Mouse (Mus musculus) liver, embryonic 14.5 days (tissue): ENCODE data around the gene Ncs1. TPM values are rescaled to one million over a fixed set of nuclear protein-coding genes. Genes with fewer than 3 reads are reported as not detected.

Source experiments
- ATAC-seq: fragments of 200-750 bp; cut with Nextera tagmentation; 2 replicates; pipeline ENCODE4 v1.8.0; 2017; ENCODE audit warnings: moderate number of reproducible peaks, mild to moderate bottlenecking, moderate library complexity; ENCODE audit not compliant: insufficient read depth
- DNase-seq, 3 experiments: peaks; one replicate each; pipeline ENCODE4 v3.0.0-alpha.2; 2012 to 2013; ENCODE audit warnings: low read depth in 3 of 3, low spot score in 3 of 3
- H3K27ac ChIP-seq: fragments of 300-500 bp; sonication (generic); 2 replicates; pipeline ENCODE4 v1.5.1; 2014; ENCODE audit warnings: moderate library complexity, mild to moderate bottlenecking, control low read depth, inconsistent platforms
- H3K27me3 ChIP-seq: fragments of 300-500 bp; sonication (generic); 2 replicates; pipeline ENCODE4 v1.6.1; 2014; ENCODE audit warnings: mild to moderate bottlenecking, low read length, moderate library complexity; ENCODE audit not compliant: control insufficient read depth, insufficient read depth
- H3K36me3 ChIP-seq: fragments of 300-500 bp; sonication (generic); replicated peaks from 2 replicates; pipeline ENCODE4 v1.6.1; 2014; ENCODE audit warnings: low read depth; ENCODE audit not compliant: control insufficient read depth, insufficient read depth
- H3K4me1 ChIP-seq, 2 experiments: fragments of 200-500 bp in 1 of 2; fragments of 300-500 bp in 1 of 2; sonication (generic) in 1 of 2; replicated peaks; 2 replicates each; pipeline ENCODE4 v1.6.1; 2012 to 2014; ENCODE audit warnings: antibody characterized with exemption in 1 of 2, inconsistent platforms in 1 of 2, low read length in 1 of 2; ENCODE audit not compliant: control insufficient read depth in 2 of 2, insufficient read depth in 2 of 2
- H3K4me2 ChIP-seq: fragments of 300-500 bp; sonication (generic); 2 replicates; pipeline ENCODE4 v1.6.1; 2014; ENCODE audit warnings: low read depth, mild to moderate bottlenecking, control low read depth, moderate library complexity
- H3K4me3 ChIP-seq, 2 experiments: fragments of 200-500 bp in 1 of 2; fragments of 300-500 bp in 1 of 2; sonication (generic) in 1 of 2; 2 replicates each; pipeline ENCODE4 v1.5.1; 2012 to 2014; ENCODE audit warnings: low read depth in 2 of 2, low read length in 2 of 2, mild to moderate bottlenecking in 2 of 2, control low read depth in 1 of 2, inconsistent platforms in 1 of 2, moderate library complexity in 1 of 2; ENCODE audit not compliant: insufficient read depth in 1 of 2
- H3K9ac ChIP-seq: fragments of 300-500 bp; sonication (generic); replicated peaks from 2 replicates; pipeline ENCODE4 v1.6.1; 2014; ENCODE audit warnings: mild to moderate bottlenecking, control low read depth, moderate library complexity
- H3K9me3 ChIP-seq: fragments of 300-500 bp; sonication (generic); 2 replicates; pipeline ENCODE4 v1.6.1; 2016; ENCODE audit warnings: low read length, mixed read lengths; ENCODE audit not compliant: control insufficient read depth
- CTCF ChIP-seq: IDR thresholded peaks from 2 replicates; pipeline ENCODE4 v1.5.1; 2016; ENCODE audit warnings: antibody characterized with exemption, low read depth, control low read depth
- EP300 ChIP-seq: IDR thresholded peaks from 2 replicates; pipeline ENCODE4 v1.6.1; 2016; ENCODE audit warnings: antibody characterized with exemption, low read depth
- WGBS: fragments of 180-500 bp; shearing (Covaris S2); extraction: QIAGEN DNeasy Blood & Tissue Kit; methylation state at CpG from one replicate; pipeline ENCODE4 v1.1.7; 2014; ENCODE audit not compliant: insufficient replicate concordance; 5-methylcytosine and 5-hydroxymethylcytosine counted together
- polyA plus RNA-seq, 2 experiments: library from polyadenylated mRNA; depleted of rRNA in 1 of 2; stranded (reverse) in 1 of 2; unstranded in 1 of 2; fragments of >200 nt; fragmentation: Nextera tagmentation in 1 of 2; extraction: Ambion mirVana in 1 of 2; gene quantifications; 2 replicates each; pipeline versions ENCODE4 v1.2.1 to v1.2.3; 2012 to 2014

The Ncs1 gene
- polyA plus RNA-seq, 2 experiments: 0.42 to 1.4 TPM

- H3K4me2 ChIP-seq: peak overlapping the region; percentile 52
Measured at GRCm38 (mm10) chr2:31239833-31240232, 5.8 kb upstream of the Ncs1 start.

GRCm38 (mm10) chr2:31241639-31242038 lies 4.0 kb upstream of the Ncs1 start:
- H3K27me3 ChIP-seq: peaks cover 30% of the 10 kb centered on the region
- H3K9me3 ChIP-seq: no peaks in the 10 kb centered on the region
- H3K4me2 ChIP-seq: no peak overlapping the region
- H3K4me3 ChIP-seq: no peak overlapping the region
- 12% methylated on average over 7 of the region's 7 CpGs for WGBS
- H3K9ac ChIP-seq: no peak overlapping the region
- DNase-seq: no peak
- H3K27ac ChIP-seq: no peak overlapping the region
- H3K4me1 ChIP-seq: no peaks in the 10 kb centered on the region
- no peaks in the 10 kb centered on the region for H3K36me3 ChIP-seq
- no peak for ATAC-seq
- no peak for TF ChIP-seq CTCF
- TF ChIP-seq EP300: no peak

More at GRCm38 (mm10) chr2:31239833-31240232, 5.8 kb upstream of the Ncs1 start:
- no peak overlapping the region for H3K9ac ChIP-seq
- ATAC-seq (no peak), DNase-seq (no peak)
- H3K27ac ChIP-seq: no peak overlapping the region
- peak overlapping the region in 1 of 2 experiments; percentile 27; a peak in 2 of 4 replicates for H3K4me3 ChIP-seq
- TF ChIP-seq EP300: no peak
- TF ChIP-seq CTCF: no peak
- no peaks in the 10 kb centered on the region for H3K36me3 ChIP-seq
- H3K9me3 ChIP-seq: no peaks in the 10 kb centered on the region
- no peaks in the 10 kb centered on the region for H3K4me1 ChIP-seq
- 60% methylated on average over 6 of the region's 6 CpGs for WGBS
- H3K27me3 ChIP-seq: peaks cover 11% of the 10 kb centered on the region

- ATAC-seq: no peak
- no peak overlapping the region for H3K9ac ChIP-seq
- no peaks in the 10 kb centered on the region for H3K36me3 ChIP-seq
- DNase-seq: no peak
- no peak overlapping the region for H3K4me3 ChIP-seq
- no peaks in the 10 kb centered on the region for H3K9me3 ChIP-seq
- peaks cover 36% of the 10 kb centered on the region for H3K27me3 ChIP-seq
- TF ChIP-seq CTCF: no peak
- TF ChIP-seq EP300: no peak
- WGBS: 57% methylated on average over 8 of the region's 8 CpGs
- no peak overlapping the region for H3K4me2 ChIP-seq
- H3K27ac ChIP-seq: no peak overlapping the region
- no peaks in the 10 kb centered on the region for H3K4me1 ChIP-seq
Measured at GRCm38 (mm10) chr2:31244216-31244615, 1.4 kb upstream of the Ncs1 start.

GRCm38 (mm10) chr2:31245051-31245450 lies 572 bp upstream of the Ncs1 start:
- no peak overlapping the region for H3K27ac ChIP-seq
- H3K4me1 ChIP-seq: no peaks in the 10 kb centered on the region
- H3K9ac ChIP-seq: no peak overlapping the region
- DNase-seq: no peak
- 20% methylated on average over 5 of the region's 5 CpGs for WGBS
- no peak for TF ChIP-seq EP300
- no peak for TF ChIP-seq CTCF
- H3K9me3 ChIP-seq: no peaks in the 10 kb centered on the region
- peak overlapping the region in 1 of 2 experiments; percentile 38; a peak in 1 of 4 replicates for H3K4me3 ChIP-seq
- H3K27me3 ChIP-seq: peaks cover 36% of the 10 kb centered on the region
- H3K4me2 ChIP-seq: peak overlapping the region; percentile 68
- no peaks in the 10 kb centered on the region for H3K36me3 ChIP-seq
- ATAC-seq: no peak

- H3K36me3 ChIP-seq: no peaks in the 10 kb centered on the region
- H3K4me1 ChIP-seq: no peaks in the 10 kb centered on the region
- TF ChIP-seq EP300 (no peak), CTCF (no peak)
- H3K27me3 ChIP-seq: peaks cover 36% of the 10 kb centered on the region
- ATAC-seq (no peak), DNase-seq (no peak)
- H3K4me2 ChIP-seq: peak overlapping the region; percentile 68
- WGBS: 3% methylated on average over 38 of the region's 41 CpGs
- H3K27ac ChIP-seq: no peak overlapping the region
- H3K4me3 ChIP-seq: peak overlapping the region; percentile 38 to 52
- H3K9me3 ChIP-seq: no peaks in the 10 kb centered on the region
- no peak overlapping the region for H3K9ac ChIP-seq
Measured at GRCm38 (mm10) chr2:31246251-31246971, 788 bp downstream of the Ncs1 start.
